Mouse (Mus musculus) lung, postnatal 0 days (tissue): ENCODE data around the gene Eya2.

Source experiments
- CTCF ChIP-seq: IDR thresholded peaks from 2 replicates; pipeline ENCODE4 v1.5.1; 2016; ENCODE audit warnings: antibody characterized with exemption, mild to moderate bottlenecking
- EP300 ChIP-seq: IDR thresholded peaks from 2 replicates; pipeline ENCODE4 v1.6.1; 2016; ENCODE audit warnings: antibody characterized with exemption, mild to moderate bottlenecking, control low read depth

DNA sequence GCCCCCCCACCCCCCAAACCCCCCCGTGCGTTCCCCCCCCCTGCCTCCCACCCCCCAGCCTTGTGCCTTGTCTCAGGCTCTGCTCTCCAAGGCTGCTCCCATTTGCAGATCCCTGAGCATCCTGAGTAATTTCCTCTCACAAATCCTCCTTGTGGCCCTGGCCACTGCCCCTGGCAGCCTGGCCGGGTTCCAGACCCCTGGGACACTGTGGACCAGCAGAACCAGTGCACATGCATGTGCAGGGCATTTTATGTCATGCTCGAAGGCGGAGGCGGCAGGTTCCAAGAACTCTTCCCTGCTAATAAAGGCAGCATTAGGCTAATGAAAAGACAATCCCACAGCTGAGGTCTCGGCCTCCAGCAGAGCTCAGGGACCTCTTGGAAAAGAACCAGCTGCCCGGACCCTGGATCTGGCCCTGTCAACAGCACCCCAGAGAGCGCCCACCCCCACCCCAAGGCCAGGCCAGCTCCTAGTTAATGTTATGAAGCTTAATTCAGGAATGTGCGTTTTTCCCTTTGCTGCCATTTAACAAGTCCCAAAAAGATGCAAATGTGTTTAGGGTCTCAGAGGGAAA lies 174.6 kb downstream of the Eya2 start:
- TF ChIP-seq CTCF (no peak), EP300 (no peak)
